Comparison of ENCODE assay signal across 16 mouse cellular contexts in genomic region chr8:106643100-106643499, GRCm38 (mm10). TPM values are rescaled to one million over a fixed set of nuclear protein-coding genes. Genes with fewer than 3 reads are reported as not detected.
DNase-seq lines count a peak whose midpoint lies in the region; ATAC-seq and TF ChIP-seq lines count a peak whose summit lies in the region.
"Had no signal": no experiment of that assay in that cellular context is flagged by ENCODE, and none has a peak within 500 bp of the region (broad histone marks: within the 10 kb centered on the region; RNA-seq: fewer than 3 reads in every experiment).

No protein-coding gene starts in this region.

- DNase-seq in thymus, adult 2 months = peak; percentile 24
- DNase-seq in thymus, postnatal 10 days (ENCODE audit: low spot score in 2 of 2) = no peak
- no peak for DNase-seq in heart, postnatal 14 days
- DNase-seq in left cerebral cortex, adult 2 months (ENCODE audit: extremely low spot score in 1 of 2, low spot score in 2 of 2) = no peak
- DNase-seq: cerebellum, adult 18-20 months; heart, adult 11 months; left cerebral cortex, postnatal 4 days; right cerebral cortex, adult 18-20 months had no signal

- no peak overlapping the region for H3K4me3 ChIP-seq in thymus, adult 2 months (ENCODE audit: control insufficient read depth, insufficient read depth, low read length)
- no peak overlapping the region for H3K4me3 ChIP-seq in hindbrain, embryonic 13.5 days
- no peak overlapping the region for H3K4me3 ChIP-seq in left cerebral cortex, adult 2 months
- H3K4me3 ChIP-seq: forebrain, embryonic 12.5 days; heart, embryonic 15.5 days; hindbrain, embryonic 12.5 days had no signal

- no peak for TF ChIP-seq POLR2A in thymus, adult 2 months (IDR thresholded peaks at IDR 0.05; ENCODE audit: control insufficient read depth, extremely low read depth, insufficient read depth, low read length, poor library complexity)

- H3K36me3 ChIP-seq in thymus, adult 2 months (ENCODE audit: control insufficient read depth, insufficient read depth, low read length) = no peaks in the 10 kb centered on the region
- H3K36me3 ChIP-seq in hindbrain, embryonic 13.5 days = no peaks in the 10 kb centered on the region
- H3K36me3 ChIP-seq: forebrain, embryonic 12.5 days; heart, embryonic 15.5 days; hindbrain, embryonic 12.5 days had no signal

- peak; percentile 91 for ATAC-seq in common myeloid progenitor, adult 5-6 weeks (replicated peaks; ENCODE audit: low read depth, poor library complexity, severe bottlenecking)
- ATAC-seq in neutrophil, adult 5-6 weeks (ENCODE audit: extremely low read depth, insufficient number of reproducible peaks, low FRiP score, poor library complexity, severe bottlenecking) = peak; percentile 32; the same call in 1 of the 2 replicates
- ATAC-seq in hindbrain, embryonic 13.5 days (ENCODE audit: low FRiP score) = no peak
- ATAC-seq: intestine, postnatal 0 days had no signal

- TF ChIP-seq CTCF in thymus, adult 2 months (IDR thresholded peaks at IDR 0.05; ENCODE audit: borderline replicate concordance, control insufficient read depth, extremely low read depth, insufficient read depth, low read length, poor library complexity) = no peak
- no peak for TF ChIP-seq CTCF in left cerebral cortex, adult 2 months (IDR thresholded peaks at IDR 0.05)

- H3K4me2 ChIP-seq in hindbrain, embryonic 13.5 days = no peak overlapping the region
- H3K4me2 ChIP-seq: forebrain, embryonic 12.5 days; heart, embryonic 15.5 days; hindbrain, embryonic 12.5 days; liver, embryonic 11.5 days had no signal

- peaks cover 14% of the 10 kb centered on the region; the same call in 1 of the 2 replicates for H3K4me1 ChIP-seq in thymus, adult 2 months (replicated peaks; ENCODE audit: control insufficient read depth, insufficient read depth, low read length)
- H3K4me1 ChIP-seq in hindbrain, embryonic 13.5 days (replicated peaks) = no peaks in the 10 kb centered on the region
- H3K4me1 ChIP-seq: forebrain, embryonic 12.5 days; heart, embryonic 15.5 days had no signal

- no peak overlapping the region for H3K9ac ChIP-seq in hindbrain, embryonic 13.5 days
- H3K9ac ChIP-seq: forebrain, embryonic 12.5 days; heart, embryonic 15.5 days; hindbrain, embryonic 12.5 days had no signal

- no peak overlapping the region for H3K27ac ChIP-seq in thymus, adult 2 months (ENCODE audit: control insufficient read depth, insufficient read depth, low read length)
- H3K27ac ChIP-seq in hindbrain, embryonic 13.5 days = no peak overlapping the region
- no peak overlapping the region for H3K27ac ChIP-seq in left cerebral cortex, adult 2 months
- H3K27ac ChIP-seq: forebrain, embryonic 12.5 days; heart, embryonic 15.5 days; hindbrain, embryonic 12.5 days had no signal

- intact Hi-C loops in heart, postnatal 14 days (cut with DNase I) = no loop called here
- intact Hi-C loops in left cerebral cortex, adult 2 months (cut with DNase I) = loop anchor here (10.0 kb wide), 1 partner anchor 228 kb away; the partner anchor contains the start of gene Zfp90

- H3K9me3 ChIP-seq in hindbrain, embryonic 13.5 days = no peaks in the 10 kb centered on the region
- H3K9me3 ChIP-seq: forebrain, embryonic 12.5 days; heart, embryonic 15.5 days; hindbrain, embryonic 12.5 days had no signal

- no peaks in the 10 kb centered on the region for H3K27me3 ChIP-seq in thymus, adult 2 months (ENCODE audit: control insufficient read depth, insufficient read depth, low read length)
- H3K27me3 ChIP-seq in hindbrain, embryonic 13.5 days = no peaks in the 10 kb centered on the region
- H3K27me3 ChIP-seq: forebrain, embryonic 12.5 days; heart, embryonic 15.5 days; hindbrain, embryonic 12.5 days had no signal

- WGBS in thymus, adult 2 months = 12% methylated on average over 4 of the region's 4 CpGs
- WGBS in hindbrain, embryonic 13.5 days = 93% methylated on average over 4 of the region's 4 CpGs

RNA-seq across cellular contexts. Expression of gene Tango6, which starts 39.8 kb away (rescaled TPM):
- polyA plus RNA-seq in thymus, adult 2 months (2012; rRNA removed) = 6.4 and 6.9 TPM in 2 replicates
- total RNA-seq in common myeloid progenitor, adult 5-6 weeks (2017) = 7.9 and 9.2 TPM in 2 replicates
- total RNA-seq in neutrophil, adult 5-6 weeks (2017) = 11.9 and 12.9 TPM in 2 replicates
- polyA plus RNA-seq in hindbrain, embryonic 13.5 days (2015; fragmentation: Nextera tagmentation; extraction: Ambion mirVana) = 6.6 and 7.2 TPM in 2 replicates
- 1 to 10 TPM; 8.8 to 9.5 TPM for total RNA-seq in heart, postnatal 14 days (2021)
- total RNA-seq in left cerebral cortex, adult 2 months (2021) = 1 to 10 TPM; 6.5 to 6.9 TPM

RNA-seq across cellular contexts. Expression of gene Cdh1, which starts 39.9 kb away (rescaled TPM):
- 23.5 TPM in 2 replicates for polyA plus RNA-seq in thymus, adult 2 months (2012; rRNA removed)
- 0.23 and 0.63 TPM in 2 replicates for total RNA-seq in common myeloid progenitor, adult 5-6 weeks (2017)
- total RNA-seq in neutrophil, adult 5-6 weeks (2017) = 0.98 and 1.5 TPM in 2 replicates
- 1.7 and 2.3 TPM in 2 replicates for polyA plus RNA-seq in hindbrain, embryonic 13.5 days (2015; fragmentation: Nextera tagmentation; extraction: Ambion mirVana)
- under 1 TPM; 0.39 to 0.96 TPM for total RNA-seq in heart, postnatal 14 days (2021)
- total RNA-seq in left cerebral cortex, adult 2 months (2021) = 1 to 10 TPM; 1.3 to 2.2 TPM
